Mouse (Mus musculus) lung, embryonic 15.5 days (tissue): Measurements from ENCODE around the gene Apol8. TPM values are rescaled to one million over a fixed set of nuclear protein-coding genes. Genes with fewer than 3 reads are reported as not detected.

ENCODE experiments used
- ATAC-seq: fragments of 200-750 bp; cut with Nextera tagmentation; 2 replicates; pipeline ENCODE4 v1.8.0; 2017; ENCODE audit warnings: moderate number of reproducible peaks, borderline replicate concordance; ENCODE audit not compliant: low FRiP score, low TSS enrichment; ENCODE audit errors: extremely low read depth
- H3K27ac ChIP-seq: fragments of 300-500 bp; sonication (generic); 2 replicates; pipeline ENCODE4 v1.5.1; 2015; ENCODE audit warnings: moderate library complexity, mild to moderate bottlenecking, inconsistent platforms
- H3K27me3 ChIP-seq: fragments of 300-500 bp; sonication (generic); 2 replicates; pipeline ENCODE4 v1.6.1; 2015; ENCODE audit warnings: inconsistent platforms
- H3K36me3 ChIP-seq: fragments of 300-500 bp; sonication (generic); 2 replicates; pipeline ENCODE4 v1.6.1; 2015; ENCODE audit warnings: inconsistent platforms
- H3K4me1 ChIP-seq: fragments of 300-500 bp; sonication (generic); 2 replicates; pipeline ENCODE4 v1.6.1; 2015; ENCODE audit warnings: inconsistent platforms
- H3K4me2 ChIP-seq: fragments of 300-500 bp; sonication (generic); 2 replicates; pipeline ENCODE4 v1.6.1; 2015; ENCODE audit warnings: inconsistent platforms, mild to moderate bottlenecking, moderate library complexity
- H3K4me3 ChIP-seq: fragments of 300-500 bp; sonication (generic); 2 replicates; pipeline ENCODE4 v1.5.1; 2015; ENCODE audit warnings: mild to moderate bottlenecking, inconsistent platforms
- H3K9ac ChIP-seq: fragments of 300-500 bp; sonication (generic); 2 replicates; pipeline ENCODE4 v1.6.1; 2015; ENCODE audit warnings: inconsistent platforms
- H3K9me3 ChIP-seq: fragments of 300-500 bp; sonication (generic); 2 replicates; pipeline ENCODE4 v1.6.1; 2016; ENCODE audit warnings: inconsistent platforms
- WGBS: fragments of 180-500 bp; shearing (Covaris S2); methylation state at CpG from one replicate; pipeline ENCODE4 v1.1.7; 2015; 5-methylcytosine and 5-hydroxymethylcytosine counted together
- polyA plus RNA-seq: library from polyadenylated mRNA; unstranded; fragments of >200 nt; fragmentation: Nextera tagmentation; extraction: Ambion mirVana; gene quantifications from 2 replicates; pipeline ENCODE4 v1.2.1, GENCODE M21; 2015

Gene Apol8
- polyA plus RNA-seq, 1 experiment from 2014 or later: not detected

DNA sequence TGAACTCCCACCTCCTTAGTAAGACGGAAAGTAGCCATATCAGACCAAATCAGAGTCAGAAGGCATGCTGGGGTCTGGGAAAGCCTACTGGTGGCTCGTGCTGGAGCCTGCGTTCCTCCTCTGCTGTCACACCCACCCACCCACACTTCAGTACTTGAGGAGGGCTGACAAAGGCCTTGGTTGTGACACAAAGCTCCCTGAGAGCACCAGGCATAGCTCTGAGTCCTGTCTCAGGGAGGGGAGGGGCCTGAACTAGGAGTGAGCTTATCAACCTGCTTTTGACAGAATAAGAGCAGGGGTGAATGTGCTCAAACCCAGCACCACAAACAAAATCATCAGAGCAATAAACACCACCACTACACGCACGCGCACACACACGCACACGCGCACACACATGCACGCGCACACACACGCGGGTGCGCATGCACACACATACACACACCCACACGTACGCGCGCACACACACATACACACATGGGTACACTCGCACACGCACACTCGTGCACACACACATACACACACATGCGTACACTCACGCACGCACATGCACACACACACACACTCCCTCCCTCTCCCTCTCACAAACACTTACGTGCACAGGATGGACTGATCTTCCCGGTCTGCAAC, 39.7 kb upstream of the Apol8 start:
- Histone ChIP-seq H3K36me3 (peaks cover 51% of the 10 kb centered on the region), H3K4me1 (peaks cover 45% of the 10 kb centered on the region), H3K4me2 (no peak overlapping the region), H3K27ac (peak overlapping the region; percentile 12; the same call in 1 of the 2 replicates), H3K9me3 (no peaks in the 10 kb centered on the region), H3K4me3 (no peak overlapping the region), H3K27me3 (no peaks in the 10 kb centered on the region), H3K9ac (no peak overlapping the region)
- WGBS: 91% methylated on average over 26 of the region's 26 CpGs
- ATAC-seq: no peak

DNA sequence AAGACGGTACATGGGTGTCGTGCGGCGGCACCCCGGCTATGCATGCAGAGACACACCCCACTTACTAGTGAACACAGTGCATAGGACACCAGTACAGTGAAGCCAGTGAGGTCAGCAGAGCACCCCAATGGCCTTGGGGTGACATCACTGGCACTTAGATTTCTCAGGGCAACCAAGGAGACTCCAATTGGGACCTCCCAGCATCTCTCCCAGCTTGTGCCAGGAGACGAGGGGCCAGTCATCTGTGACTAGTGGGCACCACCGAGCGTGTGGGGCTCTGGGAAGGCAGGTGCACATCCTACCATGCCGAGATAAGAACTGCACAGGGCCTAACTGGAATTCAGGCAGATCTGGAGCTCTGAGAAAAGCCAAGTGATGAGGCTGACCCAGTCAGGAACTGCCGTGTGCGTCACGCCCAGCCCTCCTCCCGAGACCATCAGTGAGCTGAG, 38.1 kb upstream of the Apol8 start:
- ATAC-seq: no peak
- Histone ChIP-seq H3K27me3 (no peaks in the 10 kb centered on the region), H3K9ac (no peak overlapping the region), H3K36me3 (peaks cover 57% of the 10 kb centered on the region), H3K4me3 (no peak overlapping the region), H3K27ac (no peak overlapping the region), H3K4me1 (peaks cover 30% of the 10 kb centered on the region), H3K9me3 (no peaks in the 10 kb centered on the region), H3K4me2 (no peak overlapping the region)
- 82% methylated on average over 13 of the region's 13 CpGs for WGBS

DNA sequence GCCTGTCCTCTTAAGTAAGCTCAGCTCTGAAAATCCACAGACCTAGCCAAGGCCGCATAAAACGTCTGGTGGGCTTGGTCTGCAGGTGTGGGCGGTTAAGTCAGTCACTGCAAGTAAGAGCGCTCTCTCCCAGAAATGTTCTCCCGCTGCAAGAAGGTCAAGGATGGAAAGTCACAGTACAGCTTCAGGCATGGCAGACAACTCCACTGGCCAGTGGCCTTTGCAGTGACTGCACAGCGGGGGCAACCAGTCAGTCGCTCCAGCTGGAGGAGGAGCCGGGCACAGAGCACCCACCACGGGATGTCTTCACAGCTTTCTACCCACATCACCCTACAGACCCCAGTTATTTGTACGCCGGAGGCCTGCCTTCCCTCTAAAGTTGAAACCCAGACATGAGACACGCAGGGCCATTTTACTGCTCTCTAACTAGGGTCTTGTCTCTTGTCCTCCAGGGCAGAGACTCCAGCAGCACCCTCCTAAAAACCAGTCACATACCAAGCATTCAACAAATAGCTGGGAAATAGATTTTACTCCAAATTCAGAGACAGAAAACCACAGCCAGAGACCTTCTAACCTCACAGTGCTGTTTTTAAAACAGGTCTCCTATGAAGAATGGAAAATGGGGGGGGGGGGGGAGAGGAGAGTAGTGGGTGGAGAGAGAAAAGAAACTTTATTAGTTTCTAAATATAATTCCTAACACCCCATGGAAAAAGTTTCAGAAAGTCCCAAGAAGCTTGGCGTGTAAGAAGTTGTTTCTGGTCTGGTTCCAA, 37.5 kb upstream of the Apol8 start:
- Histone ChIP-seq H3K27me3 (no peaks in the 10 kb centered on the region), H3K4me1 (peaks cover 24% of the 10 kb centered on the region), H3K36me3 (peaks cover 63% of the 10 kb centered on the region), H3K9me3 (no peaks in the 10 kb centered on the region), H3K27ac (no peak overlapping the region), H3K4me2 (no peak overlapping the region), H3K9ac (no peak overlapping the region), H3K4me3 (no peak overlapping the region)
- WGBS: 84% methylated on average over 13 of the region's 13 CpGs
- no peak for ATAC-seq

GRCm38 (mm10) chr15:77793554-77793953, 36.8 kb upstream of the Apol8 start:
- Histone ChIP-seq H3K9ac (no peak overlapping the region), H3K27me3 (no peaks in the 10 kb centered on the region), H3K4me2 (no peak overlapping the region), H3K4me3 (no peak overlapping the region), H3K36me3 (peaks cover 71% of the 10 kb centered on the region), H3K27ac (no peak overlapping the region), H3K4me1 (peaks cover 16% of the 10 kb centered on the region), H3K9me3 (no peaks in the 10 kb centered on the region)
- WGBS: 83% methylated on average over 7 of the region's 7 CpGs
- ATAC-seq: no peak

DNA sequence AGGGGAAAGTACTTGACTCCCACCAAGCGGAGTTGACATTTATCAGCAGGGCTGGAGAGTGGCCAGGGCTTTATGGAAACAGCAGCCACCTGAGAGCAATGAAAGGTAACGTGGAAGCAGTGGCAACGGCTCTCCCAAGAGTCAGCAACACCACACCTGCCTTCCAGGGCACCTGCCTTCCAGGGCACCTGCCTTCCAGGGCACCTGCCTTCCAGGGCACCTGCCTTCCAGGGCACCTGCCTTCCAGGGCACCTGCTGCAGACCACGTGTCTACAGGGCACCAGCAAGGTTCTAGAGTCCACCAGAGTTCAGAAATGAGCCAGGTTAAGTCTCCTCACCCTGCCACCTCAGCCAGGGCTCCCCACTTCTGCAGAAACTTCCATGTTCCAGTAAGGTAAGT, 36.3 kb upstream of the Apol8 start:
- 81% methylated on average over 4 of the region's 4 CpGs for WGBS
- no peak overlapping the region for H3K27ac ChIP-seq
- no peaks in the 10 kb centered on the region for H3K27me3 ChIP-seq
- H3K9me3 ChIP-seq: no peaks in the 10 kb centered on the region
- peaks cover 12% of the 10 kb centered on the region for H3K4me1 ChIP-seq
- peaks cover 76% of the 10 kb centered on the region for H3K36me3 ChIP-seq
- no peak overlapping the region for H3K4me2 ChIP-seq
- ATAC-seq: no peak
- H3K4me3 ChIP-seq: no peak overlapping the region
- H3K9ac ChIP-seq: no peak overlapping the region

DNA sequence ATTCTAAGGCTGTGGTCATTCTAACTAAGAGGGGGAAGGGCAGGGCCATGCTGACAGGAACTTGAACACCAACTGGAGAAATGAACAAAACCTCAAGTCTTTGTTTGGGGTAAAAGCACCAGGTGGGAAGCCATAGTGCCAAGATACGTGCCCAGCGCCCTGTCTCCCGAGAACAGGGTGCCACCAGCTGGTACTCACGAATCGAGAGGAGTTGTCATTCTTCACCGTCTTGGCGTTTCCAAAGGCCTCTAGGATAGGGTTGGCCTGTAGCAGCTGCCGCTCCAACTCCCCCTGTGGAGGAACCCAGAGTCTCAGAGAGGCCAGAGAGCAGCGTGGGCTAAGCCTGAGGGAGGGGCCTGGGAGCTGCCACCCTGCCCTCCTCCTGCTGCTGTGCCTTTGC, 35.3 kb upstream of the Apol8 start:
- Histone ChIP-seq H3K9ac (no peak overlapping the region), H3K36me3 (peaks cover 85% of the 10 kb centered on the region), H3K4me1 (peaks cover 2% of the 10 kb centered on the region; the same call in 1 of the 2 replicates), H3K4me2 (no peak overlapping the region), H3K27me3 (no peaks in the 10 kb centered on the region), H3K4me3 (no peak overlapping the region), H3K27ac (no peak overlapping the region), H3K9me3 (no peaks in the 10 kb centered on the region)
- no peak for ATAC-seq
- WGBS: 83% methylated on average over 9 of the region's 9 CpGs

GRCm38 (mm10) chr15:77790656-77791405, 34.0 kb upstream of the Apol8 start:
- WGBS: 87% methylated on average over 21 of the region's 21 CpGs

GRCm38 (mm10) chr15:77789186-77789585, 32.4 kb upstream of the Apol8 start:
- WGBS: 77% methylated on average over 3 of the region's 3 CpGs
- H3K9ac ChIP-seq: no peak overlapping the region
- H3K4me3 ChIP-seq: no peak overlapping the region
- no peaks in the 10 kb centered on the region for H3K27me3 ChIP-seq
- no peak overlapping the region for H3K4me2 ChIP-seq
- no peaks in the 10 kb centered on the region for H3K9me3 ChIP-seq
- no peak for ATAC-seq
- no peaks in the 10 kb centered on the region for H3K4me1 ChIP-seq
- H3K27ac ChIP-seq: no peak overlapping the region
- peaks cover 98% of the 10 kb centered on the region for H3K36me3 ChIP-seq

More at GRCm38 (mm10) chr15:77790656-77791405, 34.0 kb upstream of the Apol8 start:
- no peaks in the 10 kb centered on the region for H3K9me3 ChIP-seq
- no peak overlapping the region for H3K4me3 ChIP-seq
- ATAC-seq: no peak
- H3K36me3 ChIP-seq: peaks cover 95% of the 10 kb centered on the region
- H3K4me2 ChIP-seq: no peak overlapping the region
- no peak overlapping the region for H3K9ac ChIP-seq
- H3K4me1 ChIP-seq: no peaks in the 10 kb centered on the region
- no peaks in the 10 kb centered on the region for H3K27me3 ChIP-seq
- H3K27ac ChIP-seq: no peak overlapping the region

- Histone ChIP-seq H3K4me2 (no peak overlapping the region), H3K36me3 (peaks cover 99% of the 10 kb centered on the region), H3K9ac (no peak overlapping the region), H3K9me3 (no peaks in the 10 kb centered on the region), H3K27ac (no peak overlapping the region), H3K27me3 (no peaks in the 10 kb centered on the region), H3K4me1 (no peaks in the 10 kb centered on the region), H3K4me3 (no peak overlapping the region)
- WGBS: 88% methylated on average over 6 of the region's 6 CpGs
- no peak for ATAC-seq
Observed at GRCm38 (mm10) chr15:77788356-77788755, 31.6 kb upstream of the Apol8 start.

- WGBS: 88% methylated on average over 1 of the region's 1 CpGs
Observed at GRCm38 (mm10) chr15:77785807-77786206, 29.0 kb upstream of the Apol8 start.

GRCm38 (mm10) chr15:77784039-77784824, 27.4 kb upstream of the Apol8 start:
- WGBS: 64% methylated on average over 22 of the region's 22 CpGs
- H3K4me1 ChIP-seq: no peaks in the 10 kb centered on the region
- ATAC-seq: no peak

More at GRCm38 (mm10) chr15:77785807-77786206, 29.0 kb upstream of the Apol8 start:
- Histone ChIP-seq H3K27me3 (no peaks in the 10 kb centered on the region), H3K4me2 (no peak overlapping the region), H3K9ac (no peak overlapping the region), H3K9me3 (no peaks in the 10 kb centered on the region), H3K27ac (no peak overlapping the region), H3K4me1 (no peaks in the 10 kb centered on the region), H3K36me3 (peaks cover 99% of the 10 kb centered on the region), H3K4me3 (no peak overlapping the region)
- no peak for ATAC-seq

More at GRCm38 (mm10) chr15:77784039-77784824, 27.4 kb upstream of the Apol8 start:
- Histone ChIP-seq H3K36me3 (peaks cover 98% of the 10 kb centered on the region), H3K27me3 (no peaks in the 10 kb centered on the region), H3K4me3 (no peak overlapping the region), H3K27ac (no peak overlapping the region), H3K9me3 (no peaks in the 10 kb centered on the region), H3K9ac (no peak overlapping the region), H3K4me2 (no peak overlapping the region)
